Mouse (Mus musculus): ENCODE measurements around the gene Nhsl1. TPM values are rescaled to one million over a fixed set of nuclear protein-coding genes. Genes with fewer than 3 reads are reported as not detected.

Nhsl1 gene
- total RNA-seq (2021): 5.3 and 6.4 TPM in 2 replicates
- long read RNA-seq, partial matches to known transcripts: 2 of 2 reads
- long read RNA-seq, other reads (novel, unspliced or antisense): 0 of 2 reads

DNA sequence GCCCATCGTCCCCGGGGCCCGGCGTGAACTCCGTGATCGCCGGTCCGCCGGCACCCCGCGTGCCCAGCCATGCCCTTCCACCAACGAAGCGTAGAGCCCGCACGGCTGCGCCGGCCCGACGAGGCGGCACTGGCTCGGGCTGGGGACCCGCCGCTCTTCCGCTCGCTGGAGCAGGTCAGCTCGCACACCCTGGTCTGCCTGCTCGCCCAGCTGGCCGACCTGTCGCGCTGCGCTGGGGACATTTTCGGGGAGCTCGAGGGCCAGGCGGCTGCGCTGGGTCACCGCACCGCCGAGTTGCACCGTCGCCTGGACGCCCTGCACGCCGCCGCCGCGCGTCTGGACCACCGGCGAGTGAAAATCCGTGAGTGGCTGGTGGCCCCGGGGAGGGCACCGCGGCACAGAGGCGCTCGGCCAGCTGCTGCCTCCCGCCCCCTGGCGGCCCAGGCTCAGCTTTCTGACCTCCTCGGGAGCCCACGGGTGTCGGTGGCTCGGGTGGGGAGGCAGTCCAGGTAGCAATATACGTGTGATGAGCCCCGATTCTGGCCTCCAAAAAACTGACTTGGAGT lies at the start of gene Nhsl1:
Gene Nhsl1 (plus strand): TSS at position 70 of the 566 bp plus-strand sequence.
- DNase-seq: peak; percentile 74

DNA sequence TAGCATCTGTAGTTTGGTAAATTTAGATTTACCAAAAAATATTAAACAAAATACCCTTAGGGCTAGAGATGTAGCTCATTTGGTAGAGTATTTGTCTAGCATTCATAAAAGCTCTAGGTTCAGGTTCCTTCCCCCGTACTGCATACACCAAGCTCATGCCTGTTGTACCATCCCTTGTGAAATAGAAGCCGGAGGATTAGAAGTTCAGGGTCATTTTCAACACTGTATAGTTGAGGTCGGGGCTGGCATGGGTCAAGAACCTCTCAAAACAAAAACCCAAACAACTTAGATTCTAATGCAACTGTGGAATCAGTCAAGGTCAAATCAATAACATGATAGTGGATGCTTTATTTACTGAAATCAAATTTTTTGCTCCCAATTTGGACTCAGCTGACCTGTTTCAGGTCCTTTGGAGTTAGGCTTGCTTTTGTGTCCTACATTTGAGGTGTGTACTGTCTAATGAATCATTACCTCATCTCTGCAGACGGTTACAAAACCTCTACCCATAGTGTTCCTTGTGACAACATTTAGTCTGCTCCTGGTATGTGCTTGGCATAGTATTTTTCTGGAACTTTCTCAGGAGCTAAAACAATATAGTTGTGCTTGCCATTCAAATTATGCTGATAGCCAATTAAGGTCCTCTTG lies 42.6 kb upstream of the Nhsl1 start:
- DNase-seq: no peak

DNA sequence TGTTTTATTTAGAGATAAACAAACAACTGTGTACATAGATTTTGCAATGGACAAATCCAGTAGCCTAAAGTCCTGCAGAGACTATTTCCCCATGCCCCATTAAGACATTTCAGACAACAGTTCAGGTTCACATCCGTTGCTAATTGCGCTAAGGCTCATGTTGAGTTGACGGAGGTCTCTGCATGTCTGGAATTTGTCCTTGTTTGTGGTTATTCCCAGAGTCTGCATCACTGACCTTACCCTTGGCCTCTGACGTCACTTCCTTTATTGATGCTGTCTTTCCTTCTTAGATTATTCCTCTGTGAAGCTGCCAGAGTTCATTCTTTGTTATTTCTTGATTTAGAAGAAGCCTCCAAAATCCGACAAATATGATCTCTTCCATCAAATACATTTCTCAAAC lies 34.8 kb upstream of the Nhsl1 start:
- DNase-seq: no peak

DNA sequence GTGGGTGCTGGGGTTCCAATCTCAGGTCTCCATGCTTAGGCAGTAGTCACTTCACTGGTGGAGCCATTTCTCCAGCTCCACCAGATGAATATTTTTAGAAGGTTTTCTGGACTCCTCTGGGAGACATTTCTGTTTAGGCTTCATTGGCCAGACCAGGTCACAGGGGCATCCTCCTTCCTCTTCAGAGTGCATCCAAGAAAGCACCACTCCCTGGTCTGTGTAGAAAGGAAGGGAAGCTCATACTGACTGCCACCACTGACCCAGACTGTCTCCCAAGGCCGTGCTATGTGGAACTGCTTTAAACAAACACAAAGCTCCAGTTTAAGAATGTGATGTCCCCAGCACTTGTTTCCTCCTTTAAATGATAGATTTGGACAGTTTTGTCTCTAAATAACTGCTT lies 29.3 kb upstream of the Nhsl1 start:
- no peak for DNase-seq

DNA sequence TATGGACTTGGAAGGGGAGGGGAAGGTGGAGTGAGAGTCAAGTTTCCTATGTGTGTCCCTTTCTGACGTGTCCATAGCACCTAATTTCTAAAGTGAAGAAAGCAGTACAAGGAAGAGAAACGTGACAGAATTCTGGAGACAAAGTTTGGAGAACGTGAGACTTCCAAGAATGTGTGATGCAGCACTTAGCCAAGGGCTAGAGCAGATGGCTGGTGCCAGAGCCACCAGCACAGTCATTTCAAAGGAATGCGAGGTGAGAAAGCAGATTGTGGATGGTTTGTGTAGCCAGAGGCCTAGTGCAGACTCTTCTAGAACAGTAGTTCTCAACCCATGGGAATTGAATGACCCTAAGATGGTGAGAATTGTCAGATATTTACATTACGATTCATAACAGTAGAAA lies 13.7 kb upstream of the Nhsl1 start:
- DNase-seq: no peak

DNA sequence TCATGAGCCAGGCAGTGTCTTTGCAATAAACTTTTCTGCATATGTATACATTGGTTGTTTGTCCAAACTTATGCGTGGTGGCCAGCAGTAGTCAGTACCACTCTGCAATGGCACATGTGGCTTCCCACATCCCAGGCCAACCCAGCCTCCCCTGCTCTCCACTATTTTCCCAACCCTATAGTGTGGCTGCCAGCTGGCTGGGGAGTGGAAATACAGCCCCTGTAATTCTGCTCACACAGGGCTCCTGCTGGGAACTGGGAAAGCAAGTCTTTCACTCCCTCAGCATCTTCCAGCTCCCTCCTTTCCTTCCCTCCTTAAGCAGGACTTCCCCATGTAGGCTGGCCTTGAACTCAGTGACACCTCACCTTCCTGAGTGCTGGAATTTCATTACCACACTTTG lies 3.7 kb upstream of the Nhsl1 start:
- DNase-seq: no peak

DNA sequence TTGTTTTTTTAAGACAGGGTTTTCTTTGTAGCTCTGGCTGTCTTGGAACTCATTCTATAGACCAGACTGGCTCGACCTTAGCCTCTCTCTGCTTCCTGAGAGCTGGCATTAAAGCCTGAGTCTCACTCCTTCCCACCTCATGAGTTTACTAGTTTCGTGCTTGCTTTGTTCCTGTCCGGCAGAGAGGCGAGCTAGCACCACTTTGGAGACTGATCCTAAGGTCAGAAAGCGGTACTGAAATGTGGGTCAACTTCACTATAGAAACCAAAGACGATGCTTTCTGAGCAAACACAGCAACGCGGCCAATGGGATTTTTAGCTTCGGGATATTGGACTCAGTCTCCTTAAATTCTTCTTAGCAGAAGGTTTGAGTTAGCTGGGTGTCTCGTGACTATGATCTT lies 1.3 kb upstream of the Nhsl1 start:
- DNase-seq: no peak

DNA sequence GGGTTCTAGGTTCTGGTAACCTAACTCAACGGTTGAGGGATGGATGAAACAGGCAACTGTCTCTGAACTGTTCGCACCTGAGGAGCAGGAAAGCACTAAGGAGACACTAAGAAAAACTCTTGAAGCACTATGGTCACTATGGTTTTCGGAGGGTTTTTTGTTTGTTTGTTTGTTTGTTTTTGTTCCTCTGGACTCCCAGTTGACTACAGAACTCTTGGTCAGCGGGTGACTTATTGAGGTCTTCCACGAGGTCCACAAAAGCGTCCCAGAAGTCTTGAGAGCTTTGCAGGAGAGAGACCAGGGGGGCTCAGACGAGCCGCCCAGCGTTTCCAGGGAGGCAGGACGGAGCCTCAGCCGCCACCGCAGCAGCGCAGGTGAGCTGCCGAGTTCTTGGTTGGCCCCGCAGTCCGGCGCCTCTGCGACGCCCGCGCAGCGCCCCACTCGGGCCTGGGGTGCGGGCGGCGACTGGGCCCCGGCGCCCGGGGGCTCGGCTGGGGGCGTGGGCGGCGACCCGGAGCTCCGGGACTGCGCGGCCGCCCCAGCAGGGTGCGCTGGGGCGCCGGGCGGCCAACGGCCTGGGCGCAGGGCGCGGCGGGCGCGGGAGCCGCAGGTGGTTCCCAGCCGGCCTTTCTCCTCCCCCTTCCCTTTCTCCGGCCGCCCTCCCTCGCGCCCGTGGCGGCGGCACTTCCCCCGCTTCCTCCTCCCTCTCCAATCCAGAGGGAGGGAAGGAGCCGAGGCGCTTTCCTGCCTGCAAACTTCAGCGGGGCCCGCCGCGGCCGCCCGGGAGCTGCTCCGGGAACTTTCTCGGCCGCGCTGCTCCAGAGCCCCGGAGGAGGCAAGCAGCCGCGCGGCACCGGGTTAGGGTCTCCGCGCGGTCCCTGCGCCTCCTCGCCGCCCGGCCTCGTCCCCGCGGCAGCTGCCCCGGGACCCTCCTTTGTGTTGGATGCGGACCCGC lies 547 bp upstream of the Nhsl1 start:
- peak; percentile 71 for DNase-seq

DNA sequence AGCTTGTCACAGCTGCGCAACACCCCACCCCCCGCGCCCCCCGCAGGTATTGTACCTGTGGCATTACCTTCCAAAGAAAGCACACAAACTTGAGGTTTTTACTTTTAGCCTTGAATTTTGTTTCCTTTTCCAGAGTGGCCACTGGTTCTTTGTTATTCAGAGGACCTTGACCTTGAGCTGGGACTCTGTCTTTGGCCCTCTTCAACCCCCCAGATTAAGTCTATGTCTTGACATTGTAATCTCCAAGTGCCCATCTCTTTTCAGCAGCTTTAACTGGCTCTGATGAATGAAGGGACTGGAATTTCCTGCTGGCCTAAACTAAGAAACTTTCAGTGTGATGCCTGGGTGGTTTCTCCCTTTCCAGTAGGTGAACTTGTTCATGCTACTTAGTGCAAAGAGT lies 906 bp downstream of the Nhsl1 start:
- DNase-seq: no peak

DNA sequence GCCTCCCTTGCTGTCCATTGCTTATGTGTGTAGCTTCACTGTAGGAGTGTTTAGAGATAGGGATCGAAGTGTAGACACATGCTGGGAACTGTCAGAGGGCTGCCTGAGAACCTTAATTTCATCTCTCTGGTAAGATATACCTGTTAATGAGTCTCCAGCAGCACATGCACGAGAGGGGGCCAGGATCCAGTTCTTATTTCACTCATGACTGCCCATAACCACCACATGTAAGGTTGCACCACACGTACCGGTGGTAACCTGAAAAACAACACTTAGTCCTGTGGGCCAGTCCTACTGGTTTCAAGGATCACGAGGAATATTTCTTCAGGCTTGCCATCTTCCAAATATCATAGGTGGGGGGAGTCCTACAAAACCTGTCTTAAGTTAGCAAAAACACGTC lies 3.1 kb downstream of the Nhsl1 start:
- DNase-seq: no peak

DNA sequence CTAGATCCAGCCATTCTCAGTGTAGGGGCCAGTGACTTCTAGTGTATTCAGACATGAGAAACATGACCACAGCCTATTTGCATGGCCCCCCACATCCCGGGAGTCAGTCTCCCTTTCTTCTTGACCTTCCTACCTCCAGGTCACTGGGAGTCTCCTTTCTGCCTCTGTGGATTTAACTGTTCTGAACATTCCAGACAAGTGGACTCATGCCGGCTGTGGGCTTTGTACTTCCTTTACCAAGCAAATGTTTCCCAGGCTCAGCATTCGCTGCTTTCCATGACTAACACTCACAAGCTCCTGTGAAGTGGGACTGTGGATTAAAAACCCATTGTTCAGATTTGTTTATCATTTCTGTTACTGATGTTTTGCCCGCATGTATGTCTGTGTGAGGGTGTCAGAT lies 4.9 kb downstream of the Nhsl1 start:
- no peak for DNase-seq

DNA sequence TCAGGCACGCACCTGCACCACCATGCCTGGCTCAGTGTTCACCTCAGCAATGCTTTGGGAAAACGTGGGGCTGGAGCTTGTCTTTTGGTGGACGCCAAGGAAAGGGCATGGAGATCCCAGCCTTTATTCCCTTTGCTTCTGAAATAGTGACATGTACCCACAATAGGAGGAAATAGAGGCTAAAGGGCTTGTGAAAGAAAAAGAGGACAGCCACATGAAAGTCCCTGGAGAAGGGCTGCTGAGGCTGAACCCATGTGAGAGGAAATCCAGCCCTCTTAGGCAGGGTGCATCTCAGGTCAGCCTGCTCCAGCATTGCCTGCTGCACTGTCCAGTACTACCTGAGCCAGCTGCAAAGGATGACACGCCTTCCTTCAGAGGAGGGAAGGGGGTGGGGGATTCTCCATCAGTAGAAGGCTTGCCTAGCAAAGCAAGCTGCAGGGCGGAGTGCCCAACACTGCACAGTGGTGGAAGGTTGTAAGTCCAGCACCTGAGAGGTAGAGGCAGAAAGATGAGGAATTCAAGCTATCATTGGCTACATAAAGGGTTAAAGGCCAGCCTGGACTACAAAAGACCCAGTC lies 9.6 kb downstream of the Nhsl1 start:
- no peak for DNase-seq

DNA sequence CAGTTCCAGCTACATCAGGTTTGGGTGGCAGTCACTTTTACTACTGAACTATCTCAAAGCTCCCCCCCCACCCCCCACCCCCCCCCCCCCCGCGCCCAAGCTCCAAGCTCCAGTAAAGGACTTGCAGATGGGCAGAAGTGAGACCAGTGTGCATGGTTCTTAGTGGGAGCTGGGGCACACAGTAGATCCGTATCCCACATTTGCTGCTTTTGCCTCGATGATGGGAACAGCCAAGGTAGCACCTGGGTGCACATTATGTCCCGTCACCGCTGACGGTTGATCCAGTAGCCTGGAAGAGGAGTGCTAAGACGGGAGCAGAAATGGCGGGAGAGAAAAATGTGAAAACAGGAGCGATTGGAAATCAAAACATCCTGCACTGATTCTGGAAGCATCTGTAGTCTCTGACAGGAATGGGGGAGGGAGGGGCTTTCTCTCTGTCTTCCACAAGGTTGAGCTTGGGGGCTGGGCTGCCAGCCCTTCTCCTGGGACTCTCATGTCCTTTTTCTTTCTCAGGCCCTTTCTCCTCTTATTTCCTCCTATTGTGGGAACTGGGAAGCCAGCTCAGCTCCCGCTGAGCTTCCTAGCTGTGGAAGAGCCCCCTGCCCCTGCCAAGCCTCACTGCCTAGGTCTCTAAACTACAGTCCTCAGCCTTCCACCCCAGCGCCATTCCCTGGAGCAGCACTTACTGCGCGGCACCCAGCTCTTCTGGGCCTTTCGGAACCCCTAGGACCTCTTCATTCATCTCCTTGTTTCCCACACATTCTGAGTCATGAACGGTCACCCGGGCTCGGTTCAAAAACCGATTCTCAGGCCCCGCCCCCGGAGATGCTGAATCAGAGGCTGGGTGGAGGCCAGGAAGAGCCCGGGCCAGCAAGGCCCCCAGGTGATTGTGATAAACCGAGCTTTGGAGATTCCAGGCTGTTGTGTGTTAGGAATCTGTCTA lies 10.6 kb downstream of the Nhsl1 start:
- peak; percentile 83 for DNase-seq

DNA sequence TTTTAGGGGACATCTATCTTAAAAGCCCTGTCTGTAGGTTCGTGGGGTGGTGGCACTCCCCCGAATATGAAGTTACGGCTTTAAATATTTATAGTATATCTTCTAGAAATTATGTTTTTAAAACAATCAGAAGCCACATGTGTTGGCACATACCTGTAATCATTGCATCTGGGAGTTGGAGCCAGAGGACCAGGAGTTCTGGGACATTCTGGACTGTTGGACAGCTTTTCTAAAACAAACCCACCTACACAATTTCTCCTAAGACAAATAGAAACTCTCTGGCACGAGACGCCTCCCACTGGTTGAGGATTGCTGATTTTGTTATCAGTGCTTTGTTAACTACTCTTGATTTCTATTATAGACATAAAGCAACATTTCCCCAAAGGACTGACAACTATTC lies 11.7 kb downstream of the Nhsl1 start:
- no peak for DNase-seq

DNA sequence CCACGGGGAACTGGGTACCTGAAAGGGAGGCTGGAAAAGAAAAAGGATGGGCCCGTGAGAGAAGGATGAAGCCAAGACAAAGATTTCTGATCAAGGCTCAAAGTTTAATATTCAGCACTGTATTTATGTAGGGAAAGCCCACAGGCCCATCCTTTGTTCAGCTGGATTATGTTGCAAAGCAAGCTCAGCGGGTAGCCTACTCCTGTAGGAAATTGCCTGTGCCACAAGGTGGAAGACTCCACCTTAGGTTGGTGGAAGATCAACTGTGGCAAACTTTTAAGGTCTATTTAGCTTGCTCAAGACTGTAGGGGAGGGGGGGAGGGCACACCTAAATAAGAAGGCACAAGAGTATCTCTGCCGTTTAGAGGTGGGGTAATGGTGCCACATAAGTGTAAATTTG lies 14.8 kb downstream of the Nhsl1 start:
- no peak for DNase-seq

DNA sequence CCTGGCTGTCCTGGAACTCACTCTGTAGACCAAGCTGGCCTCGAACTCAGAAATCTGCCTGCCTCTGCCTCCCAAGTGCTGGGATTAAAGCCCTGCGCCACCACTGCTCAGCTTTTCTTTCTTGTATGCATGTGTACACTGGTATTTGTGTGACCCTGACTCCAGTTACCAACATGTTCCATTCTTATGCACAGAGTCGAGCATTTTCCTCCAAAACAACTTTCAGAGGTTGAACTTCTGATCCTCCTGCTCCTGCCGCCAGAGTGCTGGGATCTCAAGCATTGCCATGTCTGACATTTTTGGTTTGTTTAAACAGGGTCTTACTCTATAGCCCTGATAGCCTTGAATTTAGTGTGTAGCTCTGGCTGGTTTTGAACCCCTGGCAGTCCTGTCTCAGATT lies 15.4 kb downstream of the Nhsl1 start:
- DNase-seq: no peak

DNA sequence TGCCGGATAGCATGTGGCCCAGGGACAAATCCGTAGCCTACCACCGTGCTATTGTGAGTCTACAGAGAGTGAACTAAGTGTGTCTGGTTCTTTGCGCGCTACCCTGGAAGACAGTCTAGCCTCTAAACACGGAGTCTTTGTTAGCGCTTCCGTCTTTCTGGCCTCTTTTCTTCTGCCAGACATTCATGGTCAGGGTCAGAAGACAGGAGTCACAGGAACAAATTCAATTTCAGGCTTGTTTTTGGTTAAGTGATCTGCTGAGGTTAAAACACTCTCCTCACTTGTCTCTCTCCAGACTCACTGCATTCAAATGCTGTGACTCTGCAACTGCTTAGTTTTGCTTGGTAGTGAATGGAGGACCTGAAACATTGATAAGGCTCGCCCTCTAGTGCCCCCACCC lies 15.9 kb downstream of the Nhsl1 start:
- no peak for DNase-seq

DNA sequence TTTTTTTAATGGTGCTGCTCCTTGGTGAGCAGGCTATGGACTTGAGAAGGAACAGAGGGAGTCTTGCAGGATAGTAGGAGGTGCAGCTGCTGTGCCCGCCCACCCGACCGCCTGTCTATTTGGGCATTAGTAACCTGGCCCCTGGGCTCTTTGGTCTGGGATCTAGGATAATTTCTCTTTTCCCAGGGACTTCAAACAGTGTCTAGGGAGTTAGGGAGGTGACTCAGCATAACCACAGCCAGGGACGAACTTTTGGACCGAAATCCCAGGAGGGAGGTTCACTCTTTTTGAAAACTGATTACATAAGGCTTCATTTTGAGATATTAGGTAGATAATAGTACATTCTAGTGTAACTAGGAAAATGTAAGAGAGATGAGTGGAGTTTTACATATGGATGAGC lies 18.9 kb downstream of the Nhsl1 start:
- DNase-seq: no peak

DNA sequence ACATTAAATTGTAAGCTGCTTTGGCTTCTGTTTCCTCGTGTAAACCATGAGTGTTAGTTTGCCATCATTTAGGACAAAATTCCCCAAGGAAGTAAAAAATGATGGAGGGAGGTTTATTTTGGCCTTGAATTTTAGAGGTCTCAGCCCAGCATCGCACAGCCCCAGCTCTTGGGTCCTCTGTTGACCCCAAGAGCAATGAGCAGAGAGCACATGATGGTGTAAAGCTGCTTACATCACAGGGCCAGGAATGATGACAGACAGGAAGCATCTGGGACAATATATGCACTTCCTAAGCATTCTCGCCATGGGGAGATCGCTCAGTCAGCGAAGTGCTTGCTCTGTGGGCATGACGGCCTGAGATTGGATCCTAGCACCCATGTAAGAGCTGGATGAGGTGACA lies 20.6 kb downstream of the Nhsl1 start:
- no peak for DNase-seq

DNA sequence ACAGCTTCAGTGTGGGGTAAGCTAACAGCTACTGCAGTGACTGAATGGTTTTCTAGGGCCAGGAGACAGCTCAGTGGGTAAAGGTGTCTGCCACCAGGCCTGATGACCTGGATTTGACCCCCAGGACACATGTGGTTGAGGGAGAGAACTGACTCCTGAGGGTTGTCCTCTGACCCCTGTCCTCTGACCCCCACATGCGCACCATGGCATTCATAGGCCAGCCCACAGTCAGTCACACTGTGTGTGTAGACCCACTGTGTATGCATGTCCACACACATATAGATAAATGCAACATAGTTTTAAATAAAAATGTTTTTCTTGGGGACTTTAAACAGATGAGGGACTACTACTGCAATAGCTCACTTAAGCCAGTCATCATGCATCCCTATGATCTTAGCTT lies 22.1 kb downstream of the Nhsl1 start:
- no peak for DNase-seq

DNA sequence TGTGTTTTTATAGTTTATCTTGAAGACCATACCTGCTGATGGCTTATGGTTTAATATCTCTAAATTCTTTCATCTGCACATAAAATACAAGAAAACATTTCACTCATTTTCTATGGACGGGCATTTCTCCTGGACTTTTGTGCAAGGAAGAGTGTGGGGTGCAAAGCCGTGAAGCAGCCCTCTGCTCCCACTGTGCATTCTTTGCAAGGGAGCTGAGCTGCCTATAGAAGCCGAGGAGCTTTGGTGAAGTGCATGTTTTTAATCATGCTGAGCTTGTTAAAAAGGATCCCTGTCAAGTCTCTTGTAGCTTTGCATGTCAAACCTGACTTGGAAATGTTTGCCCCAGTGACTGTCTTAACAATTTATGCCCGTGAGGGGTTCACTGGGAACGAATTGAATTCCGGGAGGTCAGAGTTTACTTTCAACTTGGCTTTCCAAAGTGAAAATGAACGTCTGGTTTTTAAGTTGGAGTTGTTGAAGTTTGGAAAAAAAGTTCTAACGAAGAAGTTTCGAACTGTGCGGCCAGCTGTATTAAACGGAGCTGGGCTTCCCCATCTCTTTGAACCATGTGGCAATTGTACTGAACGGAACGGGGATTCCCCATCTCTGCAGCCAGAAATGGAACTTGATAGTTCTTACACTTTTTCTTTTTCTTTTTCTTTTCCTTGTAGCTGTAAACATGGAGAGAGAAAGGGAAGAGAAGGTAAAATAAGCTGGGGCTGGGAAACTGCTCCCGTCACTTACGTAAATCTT lies 22.8 kb downstream of the Nhsl1 start:
- no peak for DNase-seq

All from adrenal gland, postnatal 25 days (tissue).